Mouse (Mus musculus): ENCODE results near the gene Epb41l4b. TPM values are rescaled to one million over a fixed set of nuclear protein-coding genes. Genes with fewer than 3 reads are reported as not detected.

Epb41l4b gene
- polyA plus RNA-seq, 1 experiment from 2014 or later, result 8.4 TPM

DNA sequence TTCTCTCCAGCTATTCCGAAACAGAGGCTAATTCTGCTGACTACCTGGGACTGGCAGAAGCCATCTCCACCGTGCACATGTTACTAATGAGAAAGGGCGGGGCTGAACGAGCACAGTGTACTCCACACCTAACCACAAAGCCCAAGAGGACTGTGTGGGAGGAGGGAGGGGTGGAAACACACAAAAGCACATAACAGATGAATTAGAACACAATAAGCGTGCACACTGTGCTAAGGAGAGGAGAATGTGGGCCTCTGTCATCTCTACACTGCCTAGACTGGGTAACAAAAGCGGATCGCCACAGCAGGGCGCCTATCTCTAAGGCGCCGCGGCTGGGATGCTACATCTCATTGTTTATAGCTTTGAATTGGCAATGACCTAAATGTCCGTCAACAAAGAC lies 51.9 kb downstream of the Epb41l4b start:
- WGBS (ENCODE audit: insufficient replicate concordance), result 54% methylated on average over 12 of the region's 12 CpGs
- Histone ChIP-seq H3K4me3 (ENCODE audit: low read depth, low read length) (no peak overlapping the region), H3K36me3 (replicated peaks; ENCODE audit: insufficient read depth, low read length) (0 out of 2 replicates have a peak, but pooled peaks cover 2% of the 10 kb centered on the region), H3K9me3 (ENCODE audit: low read length) (no peaks in the 10 kb centered on the region), H3K27ac (ENCODE audit: low read depth) (no peak overlapping the region), H3K9ac (replicated peaks) (no peak overlapping the region), H3K27me3 (ENCODE audit: insufficient read depth, low read length) (no peaks in the 10 kb centered on the region), H3K4me1 (ENCODE audit: insufficient read depth) (no peaks in the 10 kb centered on the region), H3K4me2 (ENCODE audit: low read depth, low read length) (no peak overlapping the region)
- DNase-seq, result peak; percentile 37
- no peak for TF ChIP-seq EP300 (IDR thresholded peaks at IDR 0.05; ENCODE audit: low read depth)
- TF ChIP-seq CTCF (IDR thresholded peaks at IDR 0.05; ENCODE audit: low read depth), result no peak
- peak; percentile 31; the same call in 1 of the 2 replicates for ATAC-seq

DNA sequence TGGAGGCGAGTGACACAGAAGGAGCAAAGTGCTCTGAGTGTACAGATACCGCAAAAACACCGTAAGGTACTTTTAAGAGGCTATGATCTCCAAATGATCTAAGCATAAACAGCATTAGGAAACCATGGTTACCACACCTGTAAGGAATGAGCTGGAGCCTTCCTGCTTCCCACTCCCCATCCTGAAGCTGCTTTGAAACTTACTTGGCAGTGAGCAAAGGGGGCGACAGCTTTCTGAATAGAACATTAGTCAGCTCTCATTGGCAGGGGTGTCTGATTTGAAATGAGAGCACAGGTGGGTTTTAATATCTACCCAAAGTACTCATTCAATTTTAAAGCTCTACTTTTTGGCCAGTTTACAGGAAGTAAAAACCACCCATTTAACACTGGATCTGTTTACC lies 54.9 kb downstream of the Epb41l4b start:
- Histone ChIP-seq H3K4me2 (ENCODE audit: low read depth, low read length) (no peak overlapping the region), H3K9me3 (ENCODE audit: low read length) (no peaks in the 10 kb centered on the region), H3K4me3 (ENCODE audit: low read depth, low read length) (no peak overlapping the region), H3K9ac (replicated peaks) (no peak overlapping the region), H3K4me1 (ENCODE audit: insufficient read depth) (no peaks in the 10 kb centered on the region), H3K27ac (ENCODE audit: low read depth) (no peak overlapping the region), H3K36me3 (replicated peaks; ENCODE audit: insufficient read depth, low read length) (no peaks in the 10 kb centered on the region; the same call in 1 of the 2 replicates), H3K27me3 (ENCODE audit: insufficient read depth, low read length) (no peaks in the 10 kb centered on the region)
- ATAC-seq (no peak), DNase-seq (no peak)
- TF ChIP-seq EP300 (IDR thresholded peaks at IDR 0.05; ENCODE audit: low read depth) (no peak), CTCF (IDR thresholded peaks at IDR 0.05; ENCODE audit: low read depth) (no peak)
- 72% methylated on average over 4 of the region's 4 CpGs for WGBS (ENCODE audit: insufficient replicate concordance)

- no peaks in the 10 kb centered on the region; the same call in 1 of the 2 replicates for H3K4me1 ChIP-seq (ENCODE audit: insufficient read depth)
- DNase-seq (no peak), ATAC-seq (no peak)
- H3K4me3 ChIP-seq (ENCODE audit: low read depth, low read length), result no peak overlapping the region
- TF ChIP-seq CTCF (IDR thresholded peaks at IDR 0.05; ENCODE audit: low read depth) (no peak), EP300 (IDR thresholded peaks at IDR 0.05; ENCODE audit: low read depth) (no peak)
- no peak overlapping the region for H3K27ac ChIP-seq (ENCODE audit: low read depth)
- H3K4me2 ChIP-seq (ENCODE audit: low read depth, low read length), result no peak overlapping the region
- no peak overlapping the region for H3K9ac ChIP-seq (replicated peaks)
- WGBS (ENCODE audit: insufficient replicate concordance), result 69% methylated on average over 10 of the region's 10 CpGs
- no peaks in the 10 kb centered on the region for H3K27me3 ChIP-seq (ENCODE audit: insufficient read depth, low read length)
- no peaks in the 10 kb centered on the region for H3K9me3 ChIP-seq (ENCODE audit: low read length)
- no peaks in the 10 kb centered on the region; the same call in 1 of the 2 replicates for H3K36me3 ChIP-seq (replicated peaks; ENCODE audit: insufficient read depth, low read length)
Observed at GRCm38 (mm10) chr4:57085750-57086400, 57.4 kb downstream of the Epb41l4b start.

GRCm38 (mm10) chr4:57083653-57084052 lies 59.6 kb downstream of the Epb41l4b start:
- no peaks in the 10 kb centered on the region for H3K9me3 ChIP-seq (ENCODE audit: low read length)
- TF ChIP-seq EP300 (IDR thresholded peaks at IDR 0.05; ENCODE audit: low read depth) (no peak), CTCF (IDR thresholded peaks at IDR 0.05; ENCODE audit: low read depth) (no peak)
- no peak overlapping the region for H3K4me3 ChIP-seq (ENCODE audit: low read depth, low read length)
- H3K27me3 ChIP-seq (ENCODE audit: insufficient read depth, low read length), result no peaks in the 10 kb centered on the region
- H3K9ac ChIP-seq (replicated peaks), result no peak overlapping the region
- H3K4me1 ChIP-seq (ENCODE audit: insufficient read depth), result no peaks in the 10 kb centered on the region; the same call in 1 of the 2 replicates
- ATAC-seq (no peak), DNase-seq (no peak)
- no peak overlapping the region for H3K27ac ChIP-seq (ENCODE audit: low read depth)
- H3K4me2 ChIP-seq (ENCODE audit: low read depth, low read length), result no peak overlapping the region
- no peaks in the 10 kb centered on the region; the same call in 1 of the 2 replicates for H3K36me3 ChIP-seq (replicated peaks; ENCODE audit: insufficient read depth, low read length)
- 76% methylated on average over 11 of the region's 11 CpGs for WGBS (ENCODE audit: insufficient replicate concordance)

DNA sequence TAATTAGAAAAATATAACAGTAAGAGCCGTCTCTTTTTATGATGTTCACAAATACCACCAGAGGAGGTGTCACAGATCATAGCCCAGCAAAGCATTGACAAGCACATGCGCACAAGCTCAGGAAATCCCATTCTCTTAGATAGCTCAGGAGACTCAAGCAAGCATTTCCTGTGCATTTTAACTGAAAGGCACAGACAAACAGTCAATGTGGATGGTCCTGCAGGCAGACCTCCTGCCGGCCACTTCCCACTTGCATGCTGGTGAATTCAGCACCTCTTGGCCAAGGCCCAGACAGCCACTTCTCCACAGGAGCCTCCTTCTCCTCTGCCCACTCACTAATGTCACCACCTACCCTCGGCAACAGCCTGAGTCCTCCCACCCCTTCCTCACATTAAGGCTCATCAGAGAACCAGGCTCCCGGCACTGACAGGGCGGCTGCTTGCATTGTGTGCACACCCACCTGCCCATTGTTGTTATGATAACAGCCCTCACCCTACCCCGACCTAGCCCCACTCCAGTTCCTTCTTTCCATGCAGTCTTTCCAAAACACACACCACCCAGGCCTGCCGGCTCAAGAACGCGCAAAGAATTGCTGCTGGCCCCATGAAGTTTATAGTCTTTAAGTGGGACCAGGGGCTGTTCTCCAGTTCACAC lies 60.3 kb downstream of the Epb41l4b start:
- 42% methylated on average over 10 of the region's 10 CpGs for WGBS (ENCODE audit: insufficient replicate concordance)

GRCm38 (mm10) chr4:57081463-57081862 lies 61.8 kb downstream of the Epb41l4b start:
- H3K27me3 ChIP-seq (ENCODE audit: insufficient read depth, low read length), result no peaks in the 10 kb centered on the region
- H3K9me3 ChIP-seq (ENCODE audit: low read length), result no peaks in the 10 kb centered on the region
- WGBS (ENCODE audit: insufficient replicate concordance), result 66% methylated on average over 7 of the region's 7 CpGs
- TF ChIP-seq EP300 (IDR thresholded peaks at IDR 0.05; ENCODE audit: low read depth), result no peak
- TF ChIP-seq CTCF (IDR thresholded peaks at IDR 0.05; ENCODE audit: low read depth), result no peak
- no peak overlapping the region for H3K4me2 ChIP-seq (ENCODE audit: low read depth, low read length)
- H3K4me3 ChIP-seq (ENCODE audit: low read depth, low read length), result no peak overlapping the region
- no peak overlapping the region for H3K27ac ChIP-seq (ENCODE audit: low read depth)
- DNase-seq (no peak), ATAC-seq (no peak)
- H3K9ac ChIP-seq (replicated peaks), result no peak overlapping the region
- no peaks in the 10 kb centered on the region; the same call in 1 of the 2 replicates for H3K36me3 ChIP-seq (replicated peaks; ENCODE audit: insufficient read depth, low read length)
- no peaks in the 10 kb centered on the region; the same call in 1 of the 2 replicates for H3K4me1 ChIP-seq (ENCODE audit: insufficient read depth)

More for the DNA sequence above, 60.3 kb downstream of the Epb41l4b start:
- Histone ChIP-seq H3K4me1 (ENCODE audit: insufficient read depth) (no peaks in the 10 kb centered on the region; the same call in 1 of the 2 replicates), H3K9ac (replicated peaks) (no peak overlapping the region), H3K9me3 (ENCODE audit: low read length) (no peaks in the 10 kb centered on the region), H3K27me3 (ENCODE audit: insufficient read depth, low read length) (no peaks in the 10 kb centered on the region), H3K4me2 (ENCODE audit: low read depth, low read length) (no peak overlapping the region), H3K4me3 (ENCODE audit: low read depth, low read length) (no peak overlapping the region), H3K36me3 (replicated peaks; ENCODE audit: insufficient read depth, low read length) (no peaks in the 10 kb centered on the region; the same call in 1 of the 2 replicates), H3K27ac (ENCODE audit: low read depth) (no peak overlapping the region)
- ATAC-seq (no peak), DNase-seq (no peak)
- TF ChIP-seq CTCF (IDR thresholded peaks at IDR 0.05; ENCODE audit: low read depth) (no peak), EP300 (IDR thresholded peaks at IDR 0.05; ENCODE audit: low read depth) (no peak)
